Comparison of ENCODE assay signal across 8 mouse cellular contexts in the genomic region with DNA sequence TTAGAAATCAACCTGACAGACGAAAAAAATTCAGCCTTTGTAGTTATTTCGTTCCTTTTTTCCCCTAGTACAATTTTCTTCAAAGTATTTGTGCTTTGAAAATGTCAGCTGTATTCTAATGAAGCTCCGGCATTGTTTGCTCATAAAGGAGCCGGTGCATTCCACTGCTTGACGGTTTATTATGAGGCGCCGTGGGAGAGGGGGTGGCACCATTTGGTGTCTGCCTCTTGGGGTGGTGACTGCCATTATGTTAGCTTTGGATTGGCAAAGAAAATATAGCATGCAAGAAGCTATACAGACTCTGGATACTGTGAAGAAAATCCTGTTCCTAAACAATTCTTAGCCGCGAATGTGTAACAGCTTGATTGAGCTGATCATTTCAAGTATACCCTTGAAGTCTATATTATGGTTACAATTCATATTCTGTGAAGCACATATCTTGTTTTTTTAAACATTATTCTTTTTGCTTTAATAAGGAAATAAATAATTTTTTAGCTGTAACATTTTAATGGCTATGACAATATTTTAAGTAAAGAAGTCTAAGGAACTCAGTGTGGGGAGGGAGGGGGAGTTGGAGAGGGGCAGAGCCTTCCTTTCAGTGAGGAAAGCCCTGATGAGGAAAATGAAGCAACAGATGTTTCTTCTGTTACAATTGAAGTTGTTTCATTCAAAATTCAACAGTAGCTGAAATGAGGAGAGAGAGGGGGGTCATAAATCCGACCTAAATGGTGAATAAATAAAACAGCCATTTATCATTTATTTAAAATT.
A peak's percentile ranks its signal among the peaks of the same experiment; 100 is the strongest.
DNase-seq lines count a peak whose midpoint lies in the region; ATAC-seq and TF ChIP-seq lines count a peak whose summit lies in the region.

No protein-coding gene starts in this region.

- no peak overlapping the region for H3K27ac ChIP-seq in cerebellum, adult 2 months (ENCODE audit: insufficient read depth, low read length)
- peak overlapping the region; percentile 57; the same call in 1 of the 2 replicates for H3K27ac ChIP-seq in kidney, postnatal 0 days
- peak overlapping the region; percentile 68 for H3K27ac ChIP-seq in liver, postnatal 0 days (ENCODE audit: low read depth)

- no peaks in the 10 kb centered on the region for H3K27me3 ChIP-seq in cerebellum, adult 2 months (ENCODE audit: control insufficient read depth, insufficient read depth, low read length)
- no peaks in the 10 kb centered on the region for H3K27me3 ChIP-seq in kidney, postnatal 0 days (ENCODE audit: insufficient read depth, low read length)
- no peaks in the 10 kb centered on the region for H3K27me3 ChIP-seq in liver, postnatal 0 days (ENCODE audit: insufficient read depth, low read length)

- intact Hi-C loops in gastrocnemius, postnatal 36 days (cut with DNase I): no loop called here

- 9% methylated on average over 10 of the region's 10 CpGs for WGBS in cerebellum, adult 2 months
- 2% methylated on average over 10 of the region's 10 CpGs for WGBS in kidney, postnatal 0 days
- WGBS in liver, postnatal 0 days (ENCODE audit: insufficient replicate concordance): 18% methylated on average over 10 of the region's 10 CpGs

- no peak for TF ChIP-seq EP300 in liver, postnatal 0 days (IDR thresholded peaks at IDR 0.05; ENCODE audit: low read depth)

- DNase-seq in layer of hippocampus, adult 18-20 months (ENCODE audit: low spot score in 2 of 2): peak; percentile 42 to 72
- no peak for DNase-seq in layer of hippocampus, adult 9-10 months (ENCODE audit: low spot score)
- peak; percentile 31 to 48 for DNase-seq in cerebellum, adult 2 months
- DNase-seq in frontal cortex, adult 2 months (ENCODE audit: extremely low spot score in 1 of 2, low spot score in 1 of 2): peak; percentile 16 to 60
- peak; percentile 43 for DNase-seq in kidney, postnatal 0 days (ENCODE audit: low spot score)
- DNase-seq in liver, postnatal 0 days: peak; percentile 52
- DNase-seq in right cerebral cortex, postnatal 36 days (ENCODE audit: low spot score in 2 of 2): peak; percentile 13 to 32
- DNase-seq in gastrocnemius, postnatal 36 days: no peak

- no peak for ATAC-seq in kidney, postnatal 0 days (replicated peaks; ENCODE audit: low FRiP score, low read depth)
- peak; percentile 39 for ATAC-seq in liver, postnatal 0 days

- H3K4me3 ChIP-seq in cerebellum, adult 2 months (replicated peaks; ENCODE audit: insufficient read depth, low read depth, low read length): peak overlapping the region; percentile 25
- peak overlapping the region; percentile 42 for H3K4me3 ChIP-seq in kidney, postnatal 0 days (replicated peaks; ENCODE audit: low read depth, low read length)
- H3K4me3 ChIP-seq in liver, postnatal 0 days (ENCODE audit: low read depth, low read length): peak overlapping the region; percentile 51

- TF ChIP-seq CTCF in cerebellum, adult 2 months (IDR thresholded peaks at IDR 0.05; ENCODE audit: borderline replicate concordance, insufficient read depth, low read depth, low read length): no peak
- TF ChIP-seq CTCF in kidney, postnatal 0 days (IDR thresholded peaks at IDR 0.05; ENCODE audit: low read depth): no peak
- no peak for TF ChIP-seq CTCF in liver, postnatal 0 days (IDR thresholded peaks at IDR 0.05; ENCODE audit: low read depth)

- no peak for TF ChIP-seq POLR2A in cerebellum, adult 2 months (IDR thresholded peaks at IDR 0.05; ENCODE audit: borderline replicate concordance, insufficient read depth, low read length)

- H3K4me1 ChIP-seq in cerebellum, adult 2 months (ENCODE audit: control insufficient read depth, insufficient read depth, low read length): no peaks in the 10 kb centered on the region
- H3K4me1 ChIP-seq in kidney, postnatal 0 days (replicated peaks; ENCODE audit: insufficient read depth, low read length): no peaks in the 10 kb centered on the region
- peaks cover 12% of the 10 kb centered on the region for H3K4me1 ChIP-seq in liver, postnatal 0 days (ENCODE audit: insufficient read depth)

- H3K9ac ChIP-seq in kidney, postnatal 0 days (ENCODE audit: low read depth, low read length): peak overlapping the region; percentile 56; the same call in 1 of the 2 replicates
- peak overlapping the region; percentile 60 for H3K9ac ChIP-seq in liver, postnatal 0 days (replicated peaks)

- no peaks in the 10 kb centered on the region for H3K9me3 ChIP-seq in kidney, postnatal 0 days (replicated peaks; ENCODE audit: low read length)
- no peaks in the 10 kb centered on the region for H3K9me3 ChIP-seq in liver, postnatal 0 days (ENCODE audit: low read length)

- H3K36me3 ChIP-seq in kidney, postnatal 0 days (ENCODE audit: insufficient read depth, low read length): no peaks in the 10 kb centered on the region
- H3K36me3 ChIP-seq in liver, postnatal 0 days (replicated peaks; ENCODE audit: insufficient read depth, low read length): 0 out of 2 replicates have a peak, but pooled peaks cover 4% of the 10 kb centered on the region

- H3K4me2 ChIP-seq in kidney, postnatal 0 days (ENCODE audit: low read length): peak overlapping the region; percentile 74
- peak overlapping the region; percentile 52 for H3K4me2 ChIP-seq in liver, postnatal 0 days (ENCODE audit: low read depth, low read length)

Comparison
In these comparisons a context has a peak if more than half of its experiments do, and no peak if none do; other contexts are left out.
1. DNase-seq: peak in layer of hippocampus, adult 18-20 months (2 of 2), cerebellum, adult 2 months (2 of 2), frontal cortex, adult 2 months (2 of 2), kidney, postnatal 0 days (single experiment), liver, postnatal 0 days (single experiment) and right cerebral cortex, postnatal 36 days (2 of 2); none in layer of hippocampus, adult 9-10 months (single experiment) and gastrocnemius, postnatal 36 days (0 of 2).
2. Peak in every context shown above with its lines, with median percentiles within 50 percentile points of each other: H3K4me3 ChIP-seq.